Mouse (Mus musculus) cerebellum, postnatal 25 days (tissue): ENCODE measurements around the gene Hist2h3c2.
"Not testable (repeated sequence)": the region's sequence is repeated elsewhere in the genome, so short reads cannot be mapped to it uniquely, and the experiment has no call there.

Source experiments
- DNase-seq, 2 experiments: peaks; one replicate each; pipeline ENCODE4 v3.0.0; 2021; ENCODE audit warnings: mixed read lengths in 2 of 2

The Hist2h3c2 gene

GRCm38 (mm10) chr3:96260220-96260619 lies 21.3 kb upstream of the Hist2h3c2 start:
- DNase-seq: no peak

- no peak for DNase-seq
These were observed 18.3 kb upstream of the Hist2h3c2 start for GRCm38 (mm10) chr3:96257190-96257589.

GRCm38 (mm10) chr3:96255926-96256593 lies 17.1 kb upstream of the Hist2h3c2 start:
- no peak for DNase-seq

- DNase-seq: peak; percentile 16 to 39
These were observed 15.9 kb upstream of the Hist2h3c2 start for GRCm38 (mm10) chr3:96254683-96255355.

GRCm38 (mm10) chr3:96251787-96252186 lies 12.9 kb upstream of the Hist2h3c2 start:
- no peak for DNase-seq

GRCm38 (mm10) chr3:96250890-96251289 lies 12.0 kb upstream of the Hist2h3c2 start:
- no peak for DNase-seq

GRCm38 (mm10) chr3:96249034-96249345 lies 10.1 kb upstream of the Hist2h3c2 start:
- no peak for DNase-seq

- no peak for DNase-seq
These were observed 9.5 kb upstream of the Hist2h3c2 start for GRCm38 (mm10) chr3:96248141-96249033.

- DNase-seq: no peak
These were observed 8.6 kb upstream of the Hist2h3c2 start for GRCm38 (mm10) chr3:96247356-96248140.

- not testable (repeated sequence) for DNase-seq
These were observed 7.5 kb upstream of the Hist2h3c2 start, which contains the start of gene Hist2h3c1 for GRCm38 (mm10) chr3:96246427-96246856. TSS of gene Hist2h3c1 (plus strand) at chr3:96246685.

- not testable (repeated sequence) for DNase-seq
These were observed 7.1 kb upstream of the Hist2h3c2 start for GRCm38 (mm10) chr3:96246018-96246417.

GRCm38 (mm10) chr3:96245003-96245886 lies 6.3 kb upstream of the Hist2h3c2 start, which contains the start of gene Hist2h2aa1:
TSS of gene Hist2h2aa1 (plus strand) at chr3:96245497.
- DNase-seq: peak; percentile 92

GRCm38 (mm10) chr3:96243921-96244572 lies 5.1 kb upstream of the Hist2h3c2 start:
- no peak for DNase-seq

GRCm38 (mm10) chr3:96240799-96241197 lies 1.9 kb upstream of the Hist2h3c2 start:
- DNase-seq: no peak

GRCm38 (mm10) chr3:96239949-96240798 lies 1.2 kb upstream of the Hist2h3c2 start, which contains the start of gene Hist2h2aa2:
TSS of gene Hist2h2aa2 (minus strand) at chr3:96240276.
- DNase-seq: peak; percentile 96 to 100

- no peak for DNase-seq
These were observed 919 bp downstream of the Hist2h3c2 start for GRCm38 (mm10) chr3:96237904-96238511.

- no peak for DNase-seq
These were observed 1.5 kb downstream of the Hist2h3c2 start for GRCm38 (mm10) chr3:96237335-96237903.

GRCm38 (mm10) chr3:96236834-96237334 lies 2.0 kb downstream of the Hist2h3c2 start:
- DNase-seq: no peak

GRCm38 (mm10) chr3:96235836-96236235 lies 3.1 kb downstream of the Hist2h3c2 start:
- no peak for DNase-seq
